Mouse (Mus musculus) heart, postnatal 36 days (tissue): ENCODE measurements at regions not wholly inside any gene's neighbourhood (a gene's known extent, or its start where the extent isn't known, plus 50 kb on each side); places are given as distances from the start of the nearest gene placed in this dataset.

Source experiments
- DNase-seq, 2 experiments: peaks; one replicate each; pipeline ENCODE4 v3.0.0; 2021 to 2022
- intact Hi-C: fragments of 180-260 bp; cut with DNase I; formaldehyde crosslinking; loops from one replicate; pipeline ENCODE4 v1.15.1; 2025

- intact Hi-C loops = no loop called here
- no peak for DNase-seq
Measured at GRCm38 (mm10) chr4:29525769-29526658, 713.1 kb downstream of the Epha7 start.
